Mouse (Mus musculus): ENCODE data around the gene Crcp. TPM values are rescaled to one million over a fixed set of nuclear protein-coding genes. Genes with fewer than 3 reads are reported as not detected.

Crcp gene
- polyA plus RNA-seq, 1 experiment from 2014 or later, result 39.0 TPM

DNA sequence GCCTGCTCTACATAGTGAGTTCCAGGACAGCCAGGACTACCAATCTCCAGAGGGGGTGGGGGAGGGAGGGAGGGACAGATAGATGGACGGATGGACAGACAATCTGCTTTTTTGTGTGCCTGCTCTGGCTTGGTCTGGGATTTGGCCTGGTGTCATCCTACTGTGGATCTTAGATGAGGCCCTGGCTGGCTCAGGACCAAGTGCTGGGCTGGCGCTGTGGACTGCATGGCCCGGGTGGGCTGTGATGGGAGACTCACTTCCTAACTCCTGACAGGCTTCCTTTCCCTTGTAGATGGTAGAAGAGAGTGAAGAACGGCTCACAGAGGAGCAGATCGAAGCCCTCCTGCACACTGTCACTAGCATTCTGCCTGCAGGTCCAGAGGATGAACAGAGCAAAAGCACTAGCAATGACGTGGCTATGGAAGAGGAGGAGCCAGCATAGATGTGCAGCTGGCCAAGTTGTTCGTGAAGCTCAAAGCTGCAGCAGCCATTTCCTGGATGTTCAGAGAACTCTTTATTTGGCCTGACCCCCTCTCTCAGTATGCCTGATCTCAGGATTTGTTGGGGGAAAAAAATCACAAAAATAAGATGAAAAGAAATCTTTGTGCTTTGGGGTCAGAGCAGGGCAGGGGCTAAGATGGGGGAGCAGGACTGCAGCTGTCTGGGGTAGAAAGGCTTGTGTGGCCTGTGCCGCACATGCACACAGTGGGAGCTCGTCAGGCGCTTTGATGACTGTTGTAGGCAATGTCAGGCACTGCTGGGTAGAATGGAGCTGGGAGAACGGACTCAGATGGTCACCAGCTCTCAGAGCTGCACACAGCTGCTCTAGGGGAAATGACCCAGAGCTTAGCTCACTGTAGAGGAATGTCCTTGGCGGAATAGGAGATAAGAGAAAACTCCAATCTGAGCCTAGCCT, 30.6 kb downstream of the Crcp start:
- Histone ChIP-seq H3K4me3 (ENCODE audit: low read depth, low read length) (no peak overlapping the region), H3K27me3 (ENCODE audit: control insufficient read depth, insufficient read depth, low read length) (no peaks in the 10 kb centered on the region), H3K9me3 (ENCODE audit: control insufficient read depth, low read length) (no peaks in the 10 kb centered on the region), H3K9ac (ENCODE audit: low read length) (no peak overlapping the region), H3K4me1 (replicated peaks; ENCODE audit: control insufficient read depth, insufficient read depth, low read length) (no peaks in the 10 kb centered on the region), H3K36me3 (ENCODE audit: control insufficient read depth, insufficient read depth, low read length) (no peaks in the 10 kb centered on the region), H3K27ac (ENCODE audit: low read depth, low read length) (no peak overlapping the region), H3K4me2 (ENCODE audit: low read depth, low read length, severe bottlenecking) (no peak overlapping the region)
- WGBS, result 73% methylated on average over 12 of the region's 12 CpGs
- DNase-seq (ENCODE audit: low spot score) (no peak), ATAC-seq (replicated peaks; ENCODE audit: low FRiP score) (no peak)

DNA sequence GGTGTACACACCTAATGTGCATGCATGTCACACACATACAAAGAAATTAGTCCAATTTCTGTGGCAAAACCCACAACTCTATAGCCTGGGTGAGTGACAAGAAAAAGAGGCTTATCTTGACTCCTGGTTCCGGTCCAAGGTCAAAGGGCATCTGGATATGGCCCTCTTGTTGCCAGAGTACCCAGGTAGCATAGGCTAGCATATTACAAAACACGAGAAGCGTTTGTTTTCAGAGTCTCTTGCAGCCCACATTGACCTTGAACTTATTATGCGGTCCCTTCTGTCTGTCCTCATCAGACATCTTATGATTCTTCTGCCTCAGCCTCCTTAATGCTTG, 31.2 kb downstream of the Crcp start:
- ATAC-seq (replicated peaks; ENCODE audit: low FRiP score) (no peak), DNase-seq (ENCODE audit: low spot score) (no peak)
- H3K36me3 ChIP-seq (ENCODE audit: control insufficient read depth, insufficient read depth, low read length), result no peaks in the 10 kb centered on the region
- H3K4me3 ChIP-seq (ENCODE audit: low read depth, low read length), result no peak overlapping the region
- no peaks in the 10 kb centered on the region for H3K4me1 ChIP-seq (replicated peaks; ENCODE audit: control insufficient read depth, insufficient read depth, low read length)
- H3K9ac ChIP-seq (ENCODE audit: low read length), result no peak overlapping the region
- H3K9me3 ChIP-seq (ENCODE audit: control insufficient read depth, low read length), result no peaks in the 10 kb centered on the region
- H3K27me3 ChIP-seq (ENCODE audit: control insufficient read depth, insufficient read depth, low read length), result no peaks in the 10 kb centered on the region
- H3K4me2 ChIP-seq (ENCODE audit: low read depth, low read length, severe bottlenecking), result no peak overlapping the region
- no peak overlapping the region for H3K27ac ChIP-seq (ENCODE audit: low read depth, low read length)
- 88% methylated on average over 4 of the region's 4 CpGs for WGBS

DNA sequence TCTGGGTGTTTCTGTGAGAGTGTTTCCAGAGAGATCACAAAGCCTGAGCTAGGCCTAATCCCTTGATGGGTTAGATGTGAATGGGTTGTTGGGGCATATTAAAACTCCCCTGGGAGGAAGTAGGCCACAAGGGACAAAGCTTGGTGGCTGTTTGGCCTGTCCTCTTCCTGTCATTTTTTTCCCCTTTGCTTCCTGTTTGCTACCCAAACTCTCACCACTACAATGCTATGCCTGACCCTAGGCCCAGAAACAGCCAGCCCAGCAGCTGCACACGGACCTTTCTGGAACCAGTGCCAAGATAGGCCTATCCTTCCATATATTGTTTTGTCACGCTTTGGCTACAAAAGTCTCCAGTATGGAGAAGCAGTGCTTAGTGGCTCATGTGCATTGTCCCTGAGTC, 33.0 kb downstream of the Crcp start:
- Histone ChIP-seq H3K4me1 (replicated peaks; ENCODE audit: control insufficient read depth, insufficient read depth, low read length) (no peaks in the 10 kb centered on the region), H3K36me3 (ENCODE audit: control insufficient read depth, insufficient read depth, low read length) (no peaks in the 10 kb centered on the region), H3K9me3 (ENCODE audit: control insufficient read depth, low read length) (no peaks in the 10 kb centered on the region), H3K9ac (ENCODE audit: low read length) (no peak overlapping the region), H3K27me3 (ENCODE audit: control insufficient read depth, insufficient read depth, low read length) (no peaks in the 10 kb centered on the region), H3K27ac (ENCODE audit: low read depth, low read length) (no peak overlapping the region), H3K4me3 (ENCODE audit: low read depth, low read length) (no peak overlapping the region), H3K4me2 (ENCODE audit: low read depth, low read length, severe bottlenecking) (no peak overlapping the region)
- ATAC-seq (replicated peaks; ENCODE audit: low FRiP score), result no peak
- WGBS, result 79% methylated on average over 2 of the region's 2 CpGs
- no peak for DNase-seq (ENCODE audit: low spot score)

DNA sequence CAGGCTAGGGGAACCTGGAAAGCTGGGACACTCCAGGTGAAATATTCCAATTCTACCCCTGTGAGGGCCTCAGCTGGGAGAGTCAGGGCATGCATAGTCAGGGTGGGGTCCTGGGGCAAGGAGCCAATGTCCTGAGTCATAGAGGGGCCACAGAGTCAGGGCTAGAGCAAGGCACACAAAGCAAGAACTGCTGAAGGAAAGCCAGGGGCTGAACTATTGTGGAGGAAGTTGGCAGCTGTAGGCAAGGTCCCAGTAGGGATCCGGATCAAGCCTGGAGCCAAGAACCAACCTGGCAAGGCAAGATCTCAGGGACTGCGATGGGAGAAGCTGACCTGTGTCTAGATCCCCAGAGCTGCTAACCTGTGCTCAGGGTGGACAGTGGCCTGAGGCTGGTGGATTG, 34.7 kb downstream of the Crcp start:
- H3K36me3 ChIP-seq (ENCODE audit: control insufficient read depth, insufficient read depth, low read length), result no peaks in the 10 kb centered on the region
- no peaks in the 10 kb centered on the region for H3K4me1 ChIP-seq (replicated peaks; ENCODE audit: control insufficient read depth, insufficient read depth, low read length)
- no peak overlapping the region for H3K27ac ChIP-seq (ENCODE audit: low read depth, low read length)
- H3K9ac ChIP-seq (ENCODE audit: low read length), result no peak overlapping the region
- H3K4me3 ChIP-seq (ENCODE audit: low read depth, low read length), result no peak overlapping the region
- no peak overlapping the region for H3K4me2 ChIP-seq (ENCODE audit: low read depth, low read length, severe bottlenecking)
- DNase-seq (ENCODE audit: low spot score), result no peak
- 77% methylated on average over 2 of the region's 2 CpGs for WGBS
- no peaks in the 10 kb centered on the region for H3K27me3 ChIP-seq (ENCODE audit: control insufficient read depth, insufficient read depth, low read length)
- ATAC-seq (replicated peaks; ENCODE audit: low FRiP score), result no peak
- H3K9me3 ChIP-seq (ENCODE audit: control insufficient read depth, low read length), result no peaks in the 10 kb centered on the region

DNA sequence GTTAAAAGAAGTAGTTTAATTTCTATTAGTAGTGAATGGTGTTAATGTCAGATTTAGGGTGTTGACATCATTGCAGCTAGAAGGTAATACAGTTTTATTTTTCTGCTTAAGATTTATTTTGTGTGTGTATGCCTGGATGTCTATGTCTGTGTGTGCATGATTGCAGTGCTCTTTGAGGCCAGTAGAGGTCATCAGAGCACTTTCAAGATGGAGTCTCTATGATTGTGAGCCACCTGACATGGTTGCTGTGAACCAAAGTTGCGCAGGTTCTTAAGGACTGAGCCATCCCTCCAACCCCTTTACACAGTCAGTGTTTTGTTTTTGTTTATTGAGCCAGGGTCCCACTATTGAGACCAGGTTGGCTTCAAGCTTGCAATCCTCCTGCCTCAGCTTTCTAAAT, 36.5 kb downstream of the Crcp start:
- no peaks in the 10 kb centered on the region for H3K27me3 ChIP-seq (ENCODE audit: control insufficient read depth, insufficient read depth, low read length)
- 90% methylated on average over 1 of the region's 1 CpGs for WGBS
- H3K27ac ChIP-seq (ENCODE audit: low read depth, low read length), result no peak overlapping the region
- DNase-seq (ENCODE audit: low spot score) (no peak), ATAC-seq (replicated peaks; ENCODE audit: low FRiP score) (no peak)
- no peaks in the 10 kb centered on the region; the same call in 1 of the 2 replicates for H3K9me3 ChIP-seq (ENCODE audit: control insufficient read depth, low read length)
- no peak overlapping the region for H3K9ac ChIP-seq (ENCODE audit: low read length)
- H3K4me3 ChIP-seq (ENCODE audit: low read depth, low read length), result no peak overlapping the region
- H3K4me1 ChIP-seq (replicated peaks; ENCODE audit: control insufficient read depth, insufficient read depth, low read length), result no peaks in the 10 kb centered on the region
- no peaks in the 10 kb centered on the region for H3K36me3 ChIP-seq (ENCODE audit: control insufficient read depth, insufficient read depth, low read length)
- no peak overlapping the region for H3K4me2 ChIP-seq (ENCODE audit: low read depth, low read length, severe bottlenecking)

DNA sequence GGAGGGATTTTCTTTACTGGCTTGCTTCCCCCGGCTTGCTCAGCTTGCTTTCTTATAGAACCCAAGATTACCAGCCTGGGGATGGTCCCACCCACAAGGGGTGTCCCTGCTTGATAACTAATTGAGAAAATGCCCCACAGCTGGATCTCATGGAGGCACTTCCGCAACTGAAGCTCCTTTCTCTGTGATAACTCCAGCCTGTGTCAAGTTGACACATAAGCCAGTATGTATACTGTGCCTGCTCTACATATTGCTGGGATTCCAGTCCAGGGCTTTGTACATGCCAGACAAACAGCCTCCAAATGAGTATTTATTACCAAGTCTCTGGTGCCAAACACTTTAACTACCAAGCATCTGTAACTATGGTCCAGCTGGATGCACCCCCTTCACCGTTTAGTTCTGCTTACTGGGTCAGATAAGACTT, 38.8 kb downstream of the Crcp start:
- Histone ChIP-seq H3K27me3 (ENCODE audit: control insufficient read depth, insufficient read depth, low read length) (no peaks in the 10 kb centered on the region), H3K4me2 (ENCODE audit: low read depth, low read length, severe bottlenecking) (no peak overlapping the region), H3K4me3 (ENCODE audit: low read depth, low read length) (no peak overlapping the region), H3K9me3 (ENCODE audit: control insufficient read depth, low read length) (no peaks in the 10 kb centered on the region; the same call in 1 of the 2 replicates), H3K36me3 (ENCODE audit: control insufficient read depth, insufficient read depth, low read length) (no peaks in the 10 kb centered on the region), H3K27ac (ENCODE audit: low read depth, low read length) (no peak overlapping the region), H3K4me1 (replicated peaks; ENCODE audit: control insufficient read depth, insufficient read depth, low read length) (no peaks in the 10 kb centered on the region), H3K9ac (ENCODE audit: low read length) (no peak overlapping the region)
- ATAC-seq (replicated peaks; ENCODE audit: low FRiP score) (no peak), DNase-seq (ENCODE audit: low spot score) (no peak)
- 86% methylated on average over 3 of the region's 3 CpGs for WGBS

DNA sequence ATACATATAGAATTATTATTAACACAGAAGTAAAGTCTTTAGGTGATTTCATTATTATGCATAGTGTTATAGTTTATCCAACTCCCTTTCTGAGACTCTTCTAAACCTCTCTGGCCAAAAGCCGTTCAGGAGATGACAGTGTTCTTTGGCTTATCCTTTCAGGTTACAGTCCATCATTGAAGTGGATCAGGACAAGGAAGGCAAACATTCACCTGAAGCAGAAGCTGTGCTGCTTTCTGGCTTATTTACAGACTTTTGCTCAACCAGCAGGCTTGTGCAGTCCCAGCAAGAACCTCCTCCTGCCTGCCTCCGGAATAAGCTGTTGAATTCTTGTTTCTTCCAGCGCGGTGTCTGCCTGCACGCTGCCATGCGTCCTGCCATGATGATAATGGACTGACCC, 43.9 kb downstream of the Crcp start, which contains the start of gene Tpst1:
Tpst1 (plus strand) TSS at position 301 of the 400 bp plus-strand sequence.
- H3K4me1 ChIP-seq (replicated peaks; ENCODE audit: control insufficient read depth, insufficient read depth, low read length), result no peaks in the 10 kb centered on the region
- WGBS, result 94% methylated on average over 6 of the region's 6 CpGs
- no peak within 1 kb of the TSS for H3K4me2 ChIP-seq (ENCODE audit: low read depth, low read length, severe bottlenecking)
- H3K9ac ChIP-seq (ENCODE audit: low read length), result no peak within 1 kb of the TSS
- H3K27ac ChIP-seq (ENCODE audit: low read depth, low read length), result no peak within 1 kb of the TSS
- H3K36me3 ChIP-seq (ENCODE audit: control insufficient read depth, insufficient read depth, low read length), result no peaks in the 10 kb centered on the region
- ATAC-seq (replicated peaks; ENCODE audit: low FRiP score) (no peak), DNase-seq (ENCODE audit: low spot score) (no peak)
- no peaks in the 10 kb centered on the region for H3K27me3 ChIP-seq (ENCODE audit: control insufficient read depth, insufficient read depth, low read length)
- no peaks in the 10 kb centered on the region; the same call in 1 of the 2 replicates for H3K9me3 ChIP-seq (ENCODE audit: control insufficient read depth, low read length)
- H3K4me3 ChIP-seq (ENCODE audit: low read depth, low read length), result no peak within 1 kb of the TSS

DNA sequence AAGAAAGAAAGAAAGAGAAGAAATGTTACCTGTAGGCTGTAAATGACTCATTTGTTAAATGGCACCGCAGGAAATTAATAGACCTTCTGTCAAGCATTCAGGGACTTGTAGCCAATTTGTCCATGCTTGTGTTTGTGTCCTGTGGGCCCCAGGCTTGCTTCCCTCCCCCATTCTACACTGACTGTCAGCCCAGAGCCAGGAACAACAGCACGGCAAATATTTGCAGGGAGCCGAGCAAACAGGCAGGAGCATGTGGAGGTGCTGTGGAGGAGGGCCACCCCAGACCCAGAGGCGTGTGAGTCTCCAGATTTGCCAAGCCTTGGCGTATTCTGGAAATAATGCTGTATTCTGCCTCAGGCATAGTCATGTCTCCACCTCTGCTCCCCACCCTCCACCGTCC, 45.4 kb downstream of the Crcp start:
- ATAC-seq (replicated peaks; ENCODE audit: low FRiP score), result no peak
- Histone ChIP-seq H3K4me1 (replicated peaks; ENCODE audit: control insufficient read depth, insufficient read depth, low read length) (no peaks in the 10 kb centered on the region), H3K4me2 (ENCODE audit: low read depth, low read length, severe bottlenecking) (no peak overlapping the region), H3K4me3 (ENCODE audit: low read depth, low read length) (no peak overlapping the region), H3K27me3 (ENCODE audit: control insufficient read depth, insufficient read depth, low read length) (no peaks in the 10 kb centered on the region; the same call in 1 of the 2 replicates), H3K36me3 (ENCODE audit: control insufficient read depth, insufficient read depth, low read length) (no peaks in the 10 kb centered on the region), H3K27ac (ENCODE audit: low read depth, low read length) (no peak overlapping the region), H3K9me3 (ENCODE audit: control insufficient read depth, low read length) (no peaks in the 10 kb centered on the region), H3K9ac (ENCODE audit: low read length) (no peak overlapping the region)
- DNase-seq (ENCODE audit: low spot score), result no peak
- 82% methylated on average over 6 of the region's 6 CpGs for WGBS

DNA sequence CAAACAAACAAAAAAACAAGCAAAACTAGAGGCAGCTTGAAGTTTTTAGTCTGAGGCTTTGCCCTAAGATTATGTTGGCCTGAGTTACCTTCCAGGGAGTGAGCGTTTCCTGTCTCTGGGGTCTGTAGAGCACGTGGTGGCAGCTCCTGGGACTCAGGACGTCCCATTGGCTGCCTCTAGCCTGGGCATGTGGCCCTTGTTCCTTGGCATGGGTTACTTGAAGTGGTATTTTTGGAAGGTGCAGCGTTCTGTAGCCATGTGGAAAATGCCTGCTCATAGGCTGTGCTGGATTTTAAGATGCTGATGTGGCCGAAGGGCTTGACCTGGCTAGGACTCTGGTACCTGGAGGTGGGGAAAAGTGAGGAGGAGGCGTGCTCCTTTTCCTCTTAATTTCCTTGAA, 47.3 kb downstream of the Crcp start:
- Histone ChIP-seq H3K4me1 (replicated peaks; ENCODE audit: control insufficient read depth, insufficient read depth, low read length) (no peaks in the 10 kb centered on the region), H3K9ac (ENCODE audit: low read length) (no peak overlapping the region), H3K36me3 (ENCODE audit: control insufficient read depth, insufficient read depth, low read length) (no peaks in the 10 kb centered on the region), H3K27me3 (ENCODE audit: control insufficient read depth, insufficient read depth, low read length) (no peaks in the 10 kb centered on the region; the same call in 1 of the 2 replicates), H3K4me3 (ENCODE audit: low read depth, low read length) (no peak overlapping the region), H3K4me2 (ENCODE audit: low read depth, low read length, severe bottlenecking) (no peak overlapping the region), H3K9me3 (ENCODE audit: control insufficient read depth, low read length) (no peaks in the 10 kb centered on the region; the same call in 1 of the 2 replicates), H3K27ac (ENCODE audit: low read depth, low read length) (no peak overlapping the region)
- DNase-seq (ENCODE audit: low spot score), result no peak
- 66% methylated on average over 6 of the region's 6 CpGs for WGBS
- no peak for ATAC-seq (replicated peaks; ENCODE audit: low FRiP score)

Measured in forebrain, embryonic 11.5 days (tissue).